Mouse (Mus musculus) layer of hippocampus, adult 8-10 months (tissue): ENCODE results near the gene Lsm14b. TPM values are rescaled to one million over a fixed set of nuclear protein-coding genes. Genes with fewer than 3 reads are reported as not detected.

ENCODE experiments used
- DNase-seq, 2 experiments: peaks; one replicate each; pipeline ENCODE4 v3.0.0; 2022; ENCODE audit warnings: low spot score in 2 of 2
- total RNA-seq, 4 experiments: library from RNA; stranded (reverse); gene quantifications; 2 replicates each; pipeline ENCODE4 v1.2.4; 2022

Gene Lsm14b
- total RNA-seq, 4 experiments from 2014 or later: 83.3 to 97.9 (median 92.6) TPM

DNA sequence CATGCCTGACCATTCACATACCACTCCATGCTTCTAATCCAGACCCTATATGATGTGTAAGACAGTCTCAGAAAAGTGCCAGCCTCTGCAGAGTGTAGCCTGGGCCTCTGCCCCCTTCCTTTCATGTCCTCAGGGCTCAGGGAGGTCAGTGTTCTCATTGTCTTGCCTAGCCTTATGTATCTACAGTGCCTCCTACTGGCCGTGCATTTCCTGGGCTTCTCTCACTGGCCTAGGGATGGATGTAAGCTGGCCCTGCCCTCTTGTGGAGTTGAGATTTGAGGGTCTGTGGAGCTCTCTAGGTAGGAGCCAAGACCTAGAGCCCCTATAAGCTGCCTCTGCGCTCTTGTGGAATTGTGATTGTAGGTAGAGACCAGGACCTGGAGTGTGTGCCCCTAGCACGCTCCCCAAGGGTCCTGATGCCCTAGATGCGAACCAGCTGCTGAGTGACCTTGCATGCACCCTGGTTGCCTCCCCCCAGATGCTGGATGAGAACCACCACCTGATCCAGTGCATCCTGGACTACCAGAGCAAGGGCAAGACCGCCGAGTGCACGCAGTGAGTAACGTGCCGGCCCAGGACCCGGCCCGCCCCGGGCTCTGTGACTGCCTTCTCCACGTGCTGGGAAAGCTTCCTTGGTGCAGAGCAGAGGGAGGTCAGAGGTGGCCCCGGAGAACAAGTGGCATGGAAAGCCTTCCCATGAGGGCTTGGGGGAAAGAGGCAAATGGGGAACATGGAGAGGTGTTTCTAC lies 27.4 kb downstream of the Lsm14b start:
- DNase-seq: no peak

DNA sequence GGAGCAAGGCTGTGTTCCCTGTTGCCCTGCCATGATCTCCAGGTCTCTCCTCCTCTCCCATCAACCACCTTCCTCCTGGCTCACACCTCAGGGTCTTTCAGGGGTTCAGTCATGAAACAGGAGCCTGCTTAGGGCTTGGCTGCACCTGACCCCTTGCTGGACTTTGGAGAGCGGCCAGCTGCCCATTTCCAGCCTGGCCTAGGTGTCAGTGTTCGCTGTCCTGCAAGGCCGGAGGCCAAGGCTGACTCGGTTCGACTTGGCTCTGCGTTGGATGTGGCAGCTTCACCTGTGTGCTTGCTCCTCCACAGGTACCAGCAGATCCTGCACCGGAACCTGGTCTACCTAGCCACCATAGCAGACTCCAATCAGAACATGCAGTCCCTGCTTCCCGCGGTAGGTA lies 28.2 kb downstream of the Lsm14b start:
- no peak for DNase-seq

DNA sequence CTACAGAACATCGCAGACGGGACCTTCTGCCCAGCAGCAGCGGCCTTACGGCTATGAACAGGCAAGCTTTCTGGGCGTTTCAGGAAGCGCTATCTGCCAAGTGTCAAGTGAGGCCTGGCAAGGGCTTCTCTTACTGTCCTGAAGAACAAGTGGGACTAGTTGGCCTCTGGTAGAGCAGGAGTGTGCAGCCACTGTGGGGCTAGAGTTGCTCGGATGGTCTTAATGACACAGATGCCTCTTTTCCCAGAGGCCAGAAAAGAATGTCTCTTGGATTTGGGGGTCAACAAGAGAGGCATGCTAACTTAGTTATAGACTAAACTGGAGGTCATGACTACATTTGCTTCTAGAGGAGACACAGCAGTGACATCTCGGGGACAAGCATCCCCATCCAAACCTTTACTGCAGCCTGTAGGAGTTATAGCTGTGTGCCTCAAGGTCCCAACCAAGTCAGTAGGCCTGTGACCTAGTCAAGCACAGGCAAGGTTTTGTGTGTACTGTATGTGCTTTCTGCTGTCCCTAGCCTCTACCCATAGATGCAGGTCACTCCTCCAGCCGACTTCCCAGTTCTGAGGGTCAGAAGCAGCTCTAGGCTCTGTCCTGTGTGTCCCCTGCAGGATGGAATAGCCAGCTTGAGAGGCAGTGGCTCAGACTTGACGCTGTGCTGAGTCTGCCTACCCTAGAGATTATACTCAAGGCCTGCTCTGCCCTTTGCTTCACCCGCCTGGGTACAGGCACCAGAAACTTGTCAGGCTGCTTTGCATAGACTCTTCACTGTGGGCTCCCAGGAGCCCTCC lies 38.7 kb downstream of the Lsm14b start:
- DNase-seq: no peak

DNA sequence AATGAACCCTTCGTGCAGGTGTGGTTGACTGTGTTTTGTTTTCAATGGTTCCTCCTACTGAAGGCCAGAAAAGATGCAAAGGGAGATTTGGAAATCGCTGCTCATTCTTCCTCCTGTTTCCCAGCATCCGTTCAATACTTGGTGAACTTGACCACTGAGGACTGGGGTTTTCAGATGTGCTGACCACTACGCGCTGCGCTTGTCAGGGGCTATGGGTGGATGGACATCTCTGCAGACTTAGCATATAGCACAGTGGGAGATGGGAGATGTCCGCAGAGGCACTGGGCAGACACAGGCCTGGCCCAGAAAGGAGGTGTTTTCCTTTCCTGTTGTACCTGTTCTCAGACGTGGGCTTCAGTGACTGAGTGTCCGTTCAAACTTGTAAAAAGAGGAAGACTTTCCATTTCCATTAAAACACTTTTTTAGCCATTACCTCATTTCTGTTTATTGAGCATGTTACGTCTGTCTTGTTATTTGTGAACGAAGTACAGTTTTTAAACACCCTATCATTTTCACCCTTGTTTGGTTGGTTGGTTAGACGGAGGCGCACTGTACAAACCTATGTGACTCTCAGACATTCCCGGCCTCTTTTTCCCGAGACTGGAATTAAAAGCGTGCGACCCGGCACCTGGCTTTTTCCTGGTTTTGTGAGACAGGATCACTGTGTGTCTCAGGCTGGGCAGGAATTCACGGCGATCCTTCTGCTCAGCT lies 45.1 kb downstream of the Lsm14b start:
- no peak for DNase-seq

DNA sequence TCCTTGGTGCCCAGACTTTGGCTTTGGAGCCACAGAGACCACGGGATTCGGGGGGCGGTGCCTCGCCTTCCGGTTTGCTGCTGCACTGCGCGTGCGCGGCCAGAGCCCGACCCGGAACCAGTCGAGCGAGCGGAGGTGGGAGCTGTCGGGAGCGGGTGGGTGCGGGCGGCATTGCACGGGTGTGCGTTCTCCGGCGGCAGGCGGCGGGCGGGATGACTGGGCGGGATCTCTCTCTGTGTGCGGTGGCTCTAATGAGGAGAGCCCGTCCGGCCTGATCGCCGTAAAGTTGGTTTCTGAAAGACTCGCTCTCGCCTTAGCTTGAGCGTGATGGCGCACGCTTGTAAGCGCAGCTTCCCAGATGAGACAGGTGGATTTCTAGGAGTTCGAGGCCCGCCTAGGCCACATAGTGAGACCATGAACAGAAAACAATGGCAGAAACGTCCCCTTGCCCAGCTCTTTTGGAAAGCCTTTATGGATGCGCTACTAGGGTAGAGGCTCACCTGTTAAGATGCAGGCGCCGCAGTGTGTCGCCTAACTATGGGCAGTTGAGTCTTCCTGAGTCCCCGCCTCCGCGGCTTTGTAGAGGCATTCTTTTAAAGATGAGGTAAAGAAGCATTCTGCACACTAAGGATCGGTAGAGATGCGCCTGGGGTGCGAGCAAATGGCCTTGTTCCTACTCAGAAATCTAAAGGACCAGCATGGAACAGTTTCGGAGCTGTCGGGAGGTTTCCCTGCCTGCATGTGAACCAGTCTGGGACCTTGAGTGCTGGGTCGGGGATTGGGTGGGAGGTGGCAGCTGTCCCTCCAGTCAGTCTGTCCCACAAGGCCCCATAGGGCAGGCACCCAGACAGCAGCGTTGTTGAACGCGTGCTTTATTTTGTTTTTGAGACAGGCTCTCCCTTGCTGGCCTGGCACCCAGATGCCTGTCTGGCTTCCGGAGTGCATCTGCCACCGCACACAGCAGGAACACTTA lies 46.0 kb downstream of the Lsm14b start, which contains the start of gene Mtg2:
TSS of gene Mtg2 (plus strand) at position 108 of the 973 bp plus-strand sequence.
- DNase-seq: peak; percentile 93 to 96

DNA sequence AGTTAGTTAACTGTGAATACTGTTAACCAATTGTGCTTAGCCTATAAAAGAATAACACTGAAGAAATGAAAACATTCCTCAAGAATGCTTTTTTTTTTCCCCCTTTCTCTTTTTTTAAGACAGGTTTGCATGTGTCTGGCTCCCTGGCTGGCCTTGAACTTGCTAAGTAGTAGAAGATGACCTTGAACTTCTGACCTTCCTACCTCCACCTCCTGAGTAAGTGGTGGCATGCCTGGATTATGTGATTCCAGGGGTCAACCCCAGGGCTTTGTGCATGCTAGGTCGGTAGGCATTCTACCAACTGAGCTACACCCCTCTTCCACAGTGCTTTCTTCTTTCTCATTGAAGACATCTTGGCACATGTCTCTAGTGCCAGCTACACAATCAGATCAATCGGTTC lies 46.9 kb downstream of the Lsm14b start:
- no peak for DNase-seq

DNA sequence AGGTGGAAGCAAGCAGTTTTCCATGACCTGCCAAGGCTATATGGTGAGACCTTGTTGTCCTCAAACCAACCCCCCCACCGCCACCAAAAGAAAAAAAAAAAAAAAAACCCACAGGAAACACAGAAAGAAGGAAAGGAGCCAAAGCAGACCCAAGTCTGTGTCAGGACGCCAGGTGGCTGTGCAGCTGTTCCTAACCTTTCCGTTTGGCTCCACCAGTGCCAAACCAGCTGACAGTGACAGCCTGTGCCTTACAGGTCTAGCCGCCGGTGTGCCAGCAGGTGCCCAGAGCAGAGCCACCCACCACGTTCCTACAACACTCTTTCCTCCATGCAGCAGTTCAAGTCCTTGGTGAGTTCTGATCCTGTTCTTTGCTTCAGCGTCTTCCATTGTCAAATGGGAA lies 48.1 kb downstream of the Lsm14b start:
- no peak for DNase-seq

DNA sequence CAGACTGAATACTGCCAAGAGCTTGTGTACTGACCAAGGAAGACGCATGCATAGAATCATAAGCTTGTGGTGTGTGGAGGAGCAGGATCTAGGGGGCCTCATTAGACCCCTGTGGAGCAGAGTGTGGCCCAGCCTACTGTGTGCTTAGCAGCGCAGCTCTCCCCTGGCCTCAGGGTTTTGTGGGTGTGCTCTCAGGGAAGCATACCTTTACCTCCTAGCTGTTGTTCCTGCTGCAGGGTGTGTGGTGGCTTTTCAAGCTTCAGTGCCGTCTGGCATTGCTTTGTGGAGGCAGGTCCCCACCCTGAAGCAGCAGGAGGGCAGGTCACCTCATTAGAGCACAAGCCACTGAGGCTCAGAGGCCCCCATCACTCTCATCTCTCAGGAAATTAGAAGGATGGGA lies 52.8 kb downstream of the Lsm14b start:
- DNase-seq: no peak

DNA sequence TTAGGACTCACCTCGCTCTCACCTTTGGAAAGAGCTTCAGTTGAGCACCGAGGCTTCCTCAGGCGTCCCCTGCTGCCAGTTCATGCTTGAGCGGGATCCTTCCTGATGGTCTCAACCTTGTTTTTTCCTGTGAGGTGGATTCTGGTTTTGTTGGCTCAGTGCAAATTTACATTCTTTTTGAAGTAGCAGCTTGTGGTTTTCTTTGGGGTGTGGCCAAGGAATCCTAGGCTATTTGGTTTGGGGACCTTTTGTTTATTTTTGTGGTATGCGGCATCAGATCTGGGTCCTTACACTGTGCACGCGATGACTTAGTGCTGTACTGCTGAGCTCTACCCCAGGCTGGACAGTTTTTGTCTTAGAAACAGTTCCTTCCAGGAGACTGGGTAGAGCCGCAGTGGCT lies 55.9 kb downstream of the Lsm14b start:
- no peak for DNase-seq

DNA sequence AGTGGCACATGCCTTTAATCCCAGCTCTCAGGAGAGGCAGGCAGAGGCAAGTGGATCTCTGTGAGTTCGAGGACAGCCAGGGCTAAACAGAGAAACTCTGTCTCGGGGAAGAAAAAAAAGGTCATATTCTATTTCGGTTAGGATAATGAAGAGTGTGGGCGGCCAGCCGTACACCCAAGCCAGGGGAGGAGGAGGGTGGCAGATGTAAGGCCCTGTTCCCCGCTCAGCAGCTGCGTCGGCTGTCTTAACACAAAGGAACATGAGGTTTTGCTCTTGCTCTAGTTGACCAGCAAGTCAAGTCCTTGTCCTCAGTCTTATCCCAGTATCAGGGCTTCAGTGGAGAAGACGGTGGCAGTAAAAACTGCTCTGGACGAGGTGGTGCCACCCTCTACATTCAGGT lies 58.3 kb downstream of the Lsm14b start:
- DNase-seq: no peak

DNA sequence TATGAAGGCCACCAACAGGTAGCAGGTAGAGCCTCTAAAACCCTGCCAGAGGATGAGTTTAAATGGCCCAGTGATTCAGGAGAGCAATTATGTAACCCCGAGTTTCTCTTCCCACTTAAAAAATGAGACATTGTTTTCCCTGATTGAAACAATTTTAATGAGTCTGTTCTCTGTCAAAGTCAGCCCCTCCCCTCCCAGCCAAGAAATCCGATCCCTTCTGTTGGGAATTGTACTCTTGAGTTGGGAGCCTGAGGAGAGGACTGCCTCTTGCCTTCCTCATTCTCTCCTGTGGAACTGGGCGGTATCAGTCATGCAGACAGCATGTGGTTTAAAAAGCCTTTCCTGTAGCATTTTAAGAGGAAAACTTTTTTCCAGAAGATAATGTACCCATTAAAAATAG lies 59.8 kb downstream of the Lsm14b start:
- no peak for DNase-seq

Other genes with a start within 250 kb of the Lsm14b start
- 10 to 100 TPM; 22.0 to 23.5 (median 22.3) TPM for gene Taf4, start 48.3 kb upstream of the Lsm14b start, total RNA-seq
- gene Psma7, start 17.4 kb downstream of the Lsm14b start, total RNA-seq: 100 to 1,000 TPM; 152 to 188 (median 166) TPM
- 10 to 100 TPM; 41.2 to 46.5 (median 43.2) TPM for gene Ss18l1, start 17.5 kb downstream of the Lsm14b start, total RNA-seq
- 10 to 100 TPM; 15.6 to 25.8 (median 19.3) TPM for gene Mtg2, start 45.6 kb downstream of the Lsm14b start, total RNA-seq
- gene Hrh3, start 79.5 kb downstream of the Lsm14b start, total RNA-seq: 10 to 100 TPM; 48.3 to 55.8 (median 50.0) TPM
- gene Osbpl2, start 94.3 kb downstream of the Lsm14b start, total RNA-seq: 10 to 100 TPM; 49.3 to 57.5 (median 52.7) TPM
- gene Adrm1, start 146.5 kb downstream of the Lsm14b start, total RNA-seq: 100 to 1,000 TPM in 3 of 4 experiments, 10 to 100 TPM in 1; 97.9 to 107 (median 104) TPM
- 10 to 100 TPM in 2 of 4 experiments, 1 to 10 TPM in 2; 7.6 to 11.7 (median 10.2) TPM for gene Lama5, start 200.9 kb downstream of the Lsm14b start, total RNA-seq
- 100 to 1,000 TPM; 566 to 881 (median 750) TPM for gene Rps21, start 232.4 kb downstream of the Lsm14b start, total RNA-seq
- 10 to 100 TPM; 30.1 to 32.9 (median 31.7) TPM for gene Cables2, start 248.5 kb downstream of the Lsm14b start, total RNA-seq